Mouse (Mus musculus) G1E (cell line): Measurements from ENCODE around the gene Rhbg.

ENCODE experiments used
- CTCF ChIP-seq: IDR thresholded peaks from 2 replicates; pipeline ENCODE4 v1.5.1; 2012; ENCODE audit warnings: low read depth, low read length, inconsistent platforms, mixed read lengths
- POLR2AphosphoS5 ChIP-seq: IDR thresholded peaks from 2 replicates; pipeline ENCODE4 v1.6.1; 2012; ENCODE audit warnings: low read depth, low read length, inconsistent platforms; ENCODE audit not compliant: insufficient replicate concordance

DNA sequence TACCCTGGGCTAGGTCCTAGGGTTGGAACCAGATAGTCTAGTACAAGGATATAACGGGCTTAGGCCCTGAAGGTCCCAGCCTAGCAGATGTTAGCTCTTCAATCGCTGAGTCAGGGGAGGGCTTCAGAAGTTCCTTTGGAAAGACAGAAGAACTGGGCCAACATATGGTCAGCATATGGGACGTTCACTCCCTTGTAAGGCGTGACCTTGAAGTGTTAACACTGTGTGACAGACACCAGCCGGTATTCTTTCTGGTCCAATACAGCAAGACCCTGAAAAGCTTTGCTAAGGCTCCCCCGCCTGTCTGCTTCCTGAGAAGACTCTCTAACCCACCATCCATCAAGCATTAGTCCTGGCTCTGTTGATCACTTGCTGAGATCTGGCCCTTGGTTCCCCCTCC lies 1.4 kb upstream of the Rhbg start:
- TF ChIP-seq CTCF (no peak), POLR2AphosphoS5 (no peak)
